Mouse (Mus musculus) naive thymus-derived CD4-positive, alpha-beta T cell, adult 2 months (primary cell): Measurements from ENCODE around the gene Gm10750.
"Not testable (repeated sequence)": the region's sequence is repeated elsewhere in the genome, so short reads cannot be mapped to it uniquely, and the experiment has no call there.

Source experiments
- DNase-seq: peaks from one replicate; pipeline ENCODE4 v3.0.0-alpha.2; 2011; ENCODE audit warnings: low read depth

Gene Gm10750

GRCm38 (mm10) chr2:149017137-149017536 lies at the start of gene Gm10750:
TSS of gene Gm10750 (minus strand) at chr2:149017237.
- DNase-seq, result not testable (repeated sequence)

GRCm38 (mm10) chr2:149004826-149005225 lies 12.2 kb downstream of the Gm10750 start:
- DNase-seq, result no peak

GRCm38 (mm10) chr2:149003151-149003550 lies 13.9 kb downstream of the Gm10750 start, which contains the start of gene Gm1330:
TSS of gene Gm1330 (minus strand) at chr2:149003251.
- no peak for DNase-seq

- DNase-seq, result no peak
Observed at GRCm38 (mm10) chr2:148995133-148995532, 21.9 kb downstream of the Gm10750 start.
